Mouse (Mus musculus) frontal cortex, postnatal 25 days (tissue): ENCODE data around the gene Dpp4.

ENCODE experiments used
- DNase-seq, 2 experiments: peaks; one replicate each; pipeline ENCODE4 v3.0.0; 2022; ENCODE audit warnings: low spot score in 2 of 2

The Dpp4 gene

DNA sequence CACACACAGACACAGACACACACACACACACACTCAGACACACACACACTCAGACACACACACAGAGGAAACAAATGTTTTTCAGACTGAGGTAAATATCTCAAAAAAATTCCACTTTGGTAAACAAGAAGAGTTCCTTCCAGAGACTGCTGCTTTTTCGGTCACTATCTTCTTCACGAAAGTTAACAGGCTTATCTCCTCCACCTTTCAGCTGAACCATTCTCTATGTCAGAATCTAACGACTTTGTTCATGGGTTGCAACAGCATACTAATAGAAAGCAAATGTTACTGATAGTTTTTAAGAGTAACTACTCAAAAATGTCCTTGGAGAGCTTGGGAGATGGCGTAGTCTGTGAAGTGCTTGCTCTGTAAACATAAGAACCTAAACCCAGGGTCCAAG, 124.5 kb downstream of the Dpp4 start:
- DNase-seq: no peak

DNA sequence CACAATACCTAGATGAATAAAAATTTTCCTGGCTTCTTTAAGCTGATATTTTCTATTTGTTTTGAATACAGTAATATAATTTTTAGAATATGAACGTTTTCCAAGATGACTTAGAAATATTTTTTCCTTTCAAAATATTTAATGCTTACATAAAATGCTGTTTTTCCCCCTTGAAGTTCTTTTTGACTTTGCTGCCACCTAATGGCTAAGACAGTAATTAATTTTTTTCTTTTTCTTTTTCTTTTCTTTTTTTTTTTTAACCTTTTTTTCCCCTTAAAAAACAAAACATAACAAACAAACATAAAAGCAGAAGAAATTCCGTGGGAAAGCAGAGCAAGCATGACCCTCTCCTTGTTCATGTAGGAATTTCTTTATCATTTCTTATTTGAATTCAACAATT, 126.2 kb downstream of the Dpp4 start:
- no peak for DNase-seq

DNA sequence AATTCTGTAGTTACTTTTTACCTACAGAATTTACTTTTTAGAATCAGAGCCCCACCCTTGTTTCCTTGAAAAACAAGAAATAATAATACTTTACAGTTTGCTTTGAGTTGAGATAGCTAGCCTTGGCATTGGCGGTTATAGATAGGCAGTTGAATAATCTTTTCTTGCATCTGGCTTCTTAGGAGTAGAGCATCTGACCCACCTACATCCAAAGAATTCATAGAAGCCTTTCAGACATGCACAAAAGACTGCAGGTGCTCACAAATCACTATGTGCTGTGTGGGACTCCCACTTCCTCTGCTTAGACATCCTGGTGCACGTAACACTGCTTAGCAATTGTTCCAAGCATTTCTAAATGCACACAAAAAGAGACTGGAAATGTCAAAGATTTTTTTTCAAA, 127.0 kb downstream of the Dpp4 start:
- DNase-seq: no peak
